Mouse (Mus musculus): ENCODE results near the gene Plxnc1. TPM values are rescaled to one million over a fixed set of nuclear protein-coding genes. Genes with fewer than 3 reads are reported as not detected.

The Plxnc1 gene
- total and polyA plus RNA-seq, 2 experiments from 2014 or later: 1.4 to 9.4 TPM

GRCm38 (mm10) chr10:94818781-94819665 is 125.6 kb downstream of the Plxnc1 start:
- no peaks in the 10 kb centered on the region for H3K36me3 ChIP-seq (replicated peaks; ENCODE audit: control insufficient read depth, insufficient read depth, low read length)
- TF ChIP-seq EP300 (IDR thresholded peaks at IDR 0.05; ENCODE audit: low read depth) (no peak), CTCF (IDR thresholded peaks at IDR 0.05; ENCODE audit: low read depth) (no peak)
- H3K27ac ChIP-seq (ENCODE audit: low read depth): no peak overlapping the region
- H3K4me1 ChIP-seq (ENCODE audit: control insufficient read depth, insufficient read depth): peaks cover 4% of the 10 kb centered on the region; the same call in 1 of the 2 replicates
- H3K9ac ChIP-seq (replicated peaks; ENCODE audit: low read depth, low read length): no peak overlapping the region
- no peaks in the 10 kb centered on the region for H3K9me3 ChIP-seq (replicated peaks; ENCODE audit: control insufficient read depth, low read length)
- peak overlapping the region; percentile 3; the same call in 1 of the 2 replicates for H3K4me3 ChIP-seq (ENCODE audit: low read depth, low read length)
- no peaks in the 10 kb centered on the region for H3K27me3 ChIP-seq (ENCODE audit: control insufficient read depth, insufficient read depth, low read length)
- WGBS: 46% methylated on average over 17 of the region's 17 CpGs
- peak overlapping the region; percentile 36 for H3K4me2 ChIP-seq (ENCODE audit: low read depth, low read length)
- ATAC-seq (ENCODE audit: insufficient read depth, low read depth): peak; percentile 27; the same call in 1 of the 2 replicates
- no peak for DNase-seq (ENCODE audit: low spot score)

GRCm38 (mm10) chr10:94818127-94818526 is 126.5 kb downstream of the Plxnc1 start:
- no peak for DNase-seq (ENCODE audit: low spot score)
- no peak for ATAC-seq (ENCODE audit: insufficient read depth, low read depth)
- H3K4me1 ChIP-seq (ENCODE audit: control insufficient read depth, insufficient read depth): peaks cover 4% of the 10 kb centered on the region; the same call in 1 of the 2 replicates
- no peak overlapping the region for H3K4me3 ChIP-seq (ENCODE audit: low read depth, low read length)
- no peaks in the 10 kb centered on the region for H3K27me3 ChIP-seq (ENCODE audit: control insufficient read depth, insufficient read depth, low read length)
- no peak overlapping the region for H3K27ac ChIP-seq (ENCODE audit: low read depth)
- TF ChIP-seq CTCF (IDR thresholded peaks at IDR 0.05; ENCODE audit: low read depth) (no peak), EP300 (IDR thresholded peaks at IDR 0.05; ENCODE audit: low read depth) (no peak)
- 82% methylated on average over 3 of the region's 3 CpGs for WGBS
- H3K9ac ChIP-seq (replicated peaks; ENCODE audit: low read depth, low read length): no peak overlapping the region
- no peaks in the 10 kb centered on the region for H3K36me3 ChIP-seq (replicated peaks; ENCODE audit: control insufficient read depth, insufficient read depth, low read length)
- no peaks in the 10 kb centered on the region for H3K9me3 ChIP-seq (replicated peaks; ENCODE audit: control insufficient read depth, low read length)
- no peak overlapping the region for H3K4me2 ChIP-seq (ENCODE audit: low read depth, low read length)

- ATAC-seq (ENCODE audit: insufficient read depth, low read depth) (no peak), DNase-seq (ENCODE audit: low spot score) (no peak)
- Histone ChIP-seq H3K9ac (replicated peaks; ENCODE audit: low read depth, low read length) (no peak overlapping the region), H3K36me3 (replicated peaks; ENCODE audit: control insufficient read depth, insufficient read depth, low read length) (no peaks in the 10 kb centered on the region), H3K27me3 (ENCODE audit: control insufficient read depth, insufficient read depth, low read length) (no peaks in the 10 kb centered on the region), H3K9me3 (replicated peaks; ENCODE audit: control insufficient read depth, low read length) (no peaks in the 10 kb centered on the region), H3K4me2 (ENCODE audit: low read depth, low read length) (no peak overlapping the region), H3K27ac (ENCODE audit: low read depth) (no peak overlapping the region), H3K4me1 (ENCODE audit: control insufficient read depth, insufficient read depth) (no peaks in the 10 kb centered on the region), H3K4me3 (ENCODE audit: low read depth, low read length) (no peak overlapping the region)
- WGBS: 73% methylated on average over 17 of the region's 17 CpGs
- TF ChIP-seq CTCF (IDR thresholded peaks at IDR 0.05; ENCODE audit: low read depth) (no peak), EP300 (IDR thresholded peaks at IDR 0.05; ENCODE audit: low read depth) (no peak)
Measured at GRCm38 (mm10) chr10:94811907-94812851, 132.5 kb downstream of the Plxnc1 start.

- no peak overlapping the region for H3K4me3 ChIP-seq (ENCODE audit: low read depth, low read length)
- no peak overlapping the region for H3K4me2 ChIP-seq (ENCODE audit: low read depth, low read length)
- H3K9ac ChIP-seq (replicated peaks; ENCODE audit: low read depth, low read length): no peak overlapping the region
- H3K4me1 ChIP-seq (ENCODE audit: control insufficient read depth, insufficient read depth): no peaks in the 10 kb centered on the region
- no peaks in the 10 kb centered on the region for H3K9me3 ChIP-seq (replicated peaks; ENCODE audit: control insufficient read depth, low read length)
- H3K36me3 ChIP-seq (replicated peaks; ENCODE audit: control insufficient read depth, insufficient read depth, low read length): no peaks in the 10 kb centered on the region
- no peaks in the 10 kb centered on the region for H3K27me3 ChIP-seq (ENCODE audit: control insufficient read depth, insufficient read depth, low read length)
- DNase-seq (ENCODE audit: low spot score) (no peak), ATAC-seq (ENCODE audit: insufficient read depth, low read depth) (no peak)
- TF ChIP-seq EP300 (IDR thresholded peaks at IDR 0.05; ENCODE audit: low read depth) (no peak), CTCF (IDR thresholded peaks at IDR 0.05; ENCODE audit: low read depth) (no peak)
- 53% methylated on average over 7 of the region's 7 CpGs for WGBS
- no peak overlapping the region for H3K27ac ChIP-seq (ENCODE audit: low read depth)
Measured at GRCm38 (mm10) chr10:94809946-94810472, 134.6 kb downstream of the Plxnc1 start.

GRCm38 (mm10) chr10:94808275-94808674 is 136.4 kb downstream of the Plxnc1 start:
- Histone ChIP-seq H3K4me2 (ENCODE audit: low read depth, low read length) (no peak overlapping the region), H3K27me3 (ENCODE audit: control insufficient read depth, insufficient read depth, low read length) (no peaks in the 10 kb centered on the region), H3K9me3 (replicated peaks; ENCODE audit: control insufficient read depth, low read length) (no peaks in the 10 kb centered on the region), H3K36me3 (replicated peaks; ENCODE audit: control insufficient read depth, insufficient read depth, low read length) (no peaks in the 10 kb centered on the region), H3K4me1 (ENCODE audit: control insufficient read depth, insufficient read depth) (0 out of 2 replicates have a peak, but pooled peaks cover 5% of the 10 kb centered on the region), H3K9ac (replicated peaks; ENCODE audit: low read depth, low read length) (no peak overlapping the region), H3K4me3 (ENCODE audit: low read depth, low read length) (no peak overlapping the region), H3K27ac (ENCODE audit: low read depth) (no peak overlapping the region)
- DNase-seq (ENCODE audit: low spot score) (no peak), ATAC-seq (ENCODE audit: insufficient read depth, low read depth) (no peak)
- 67% methylated on average over 6 of the region's 6 CpGs for WGBS
- TF ChIP-seq CTCF (IDR thresholded peaks at IDR 0.05; ENCODE audit: low read depth) (no peak), EP300 (IDR thresholded peaks at IDR 0.05; ENCODE audit: low read depth) (no peak)

All from heart, postnatal 0 days (tissue).